8 mouse cellular contexts compared by ENCODE assay signal in the genomic region with DNA sequence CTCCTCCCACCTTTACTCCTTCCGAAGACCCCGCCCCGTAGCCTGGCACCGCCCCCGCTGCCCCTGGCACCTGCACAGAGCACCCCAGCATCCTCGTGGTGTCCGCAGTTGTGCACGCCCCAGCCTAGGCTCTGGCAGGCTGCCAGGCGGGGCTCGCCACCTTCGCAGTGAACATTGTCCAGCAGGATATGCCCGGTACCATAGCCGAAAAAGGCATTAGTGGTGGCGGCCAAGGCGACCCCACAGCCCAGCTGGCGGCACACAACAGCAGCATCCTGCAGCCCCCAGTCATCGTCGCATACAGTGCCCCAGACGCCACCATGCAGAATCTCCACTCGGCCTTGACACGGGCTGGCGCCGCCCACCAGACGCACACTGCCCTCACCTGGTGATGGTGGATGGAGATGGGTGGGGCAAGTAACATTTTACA. TPM values are rescaled to one million over a fixed set of nuclear protein-coding genes. Genes with fewer than 3 reads are reported as not detected.
DNase-seq lines count a peak whose midpoint lies in the region; ATAC-seq and TF ChIP-seq lines count a peak whose summit lies in the region.

No protein-coding gene starts in this region.

- H3K4me1 ChIP-seq in embryonic facial prominence, embryonic 10.5 days: peaks cover 30% of the 10 kb centered on the region
- H3K4me1 ChIP-seq in hindbrain, postnatal 0 days (ENCODE audit: insufficient read depth, low read length): peaks cover 6% of the 10 kb centered on the region; the same call in 1 of the 2 replicates
- H3K4me1 ChIP-seq in liver, embryonic 12.5 days: peaks cover 34% of the 10 kb centered on the region

- DNase-seq in right cerebral cortex, postnatal 14 days: peak; percentile 26
- no peak for DNase-seq in right cerebral cortex, postnatal 36 days (ENCODE audit: low spot score in 2 of 2)
- DNase-seq in embryonic facial prominence, embryonic 10.5 days (ENCODE audit: low spot score): peak; percentile 29
- DNase-seq in hindbrain, postnatal 0 days (ENCODE audit: low spot score): peak; percentile 43
- DNase-seq in ovary, adult 18-20 months (ENCODE audit: low spot score): peak; percentile 58
- no peak for DNase-seq in Muller cell, postnatal 12 days (ENCODE audit: inconsistent ontology term)

- no peak for ATAC-seq in hindbrain, postnatal 0 days
- no peak for ATAC-seq in liver, embryonic 12.5 days
- ATAC-seq in erythroid progenitor cell, adult 5-6 weeks (replicated peaks; ENCODE audit: low FRiP score, poor library complexity, severe bottlenecking): no peak

- H3K27ac ChIP-seq in embryonic facial prominence, embryonic 10.5 days (replicated peaks): no peak overlapping the region
- H3K27ac ChIP-seq in hindbrain, postnatal 0 days: 0 out of 2 replicates have a peak overlapping the region, but pooled peaks have one; percentile 20
- H3K27ac ChIP-seq in liver, embryonic 12.5 days: no peak overlapping the region

- H3K9ac ChIP-seq in hindbrain, postnatal 0 days (replicated peaks; ENCODE audit: low read length): no peak overlapping the region
- no peak overlapping the region for H3K9ac ChIP-seq in liver, embryonic 12.5 days

- no peaks in the 10 kb centered on the region for H3K36me3 ChIP-seq in embryonic facial prominence, embryonic 10.5 days (replicated peaks)
- H3K36me3 ChIP-seq in hindbrain, postnatal 0 days (ENCODE audit: insufficient read depth, low read length): no peaks in the 10 kb centered on the region
- H3K36me3 ChIP-seq in liver, embryonic 12.5 days: no peaks in the 10 kb centered on the region

- H3K9me3 ChIP-seq in embryonic facial prominence, embryonic 10.5 days: no peaks in the 10 kb centered on the region
- no peaks in the 10 kb centered on the region for H3K9me3 ChIP-seq in hindbrain, postnatal 0 days (ENCODE audit: low read length)
- H3K9me3 ChIP-seq in liver, embryonic 12.5 days (replicated peaks): no peaks in the 10 kb centered on the region

- TF ChIP-seq CTCF in hindbrain, postnatal 0 days (IDR thresholded peaks at IDR 0.05; ENCODE audit: low read depth): peak; percentile 43

- 10% methylated on average over 24 of the region's 24 CpGs for whole genome bisulfite sequencing in embryonic facial prominence, embryonic 10.5 days
- 6% methylated on average over 24 of the region's 24 CpGs for WGBS in hindbrain, postnatal 0 days
- 26% methylated on average over 24 of the region's 24 CpGs for WGBS in liver, embryonic 12.5 days (ENCODE audit: insufficient replicate concordance)

- peaks cover 22% of the 10 kb centered on the region for H3K27me3 ChIP-seq in embryonic facial prominence, embryonic 10.5 days (replicated peaks; ENCODE audit: low read depth, poor library complexity, severe bottlenecking)
- no peaks in the 10 kb centered on the region for H3K27me3 ChIP-seq in hindbrain, postnatal 0 days (ENCODE audit: insufficient read depth, low read length)
- peaks cover 14% of the 10 kb centered on the region for H3K27me3 ChIP-seq in liver, embryonic 12.5 days (replicated peaks)

- peak overlapping the region; percentile 32 for H3K4me2 ChIP-seq in hindbrain, postnatal 0 days (ENCODE audit: low read depth, low read length)
- H3K4me2 ChIP-seq in liver, embryonic 12.5 days: peak overlapping the region; percentile 26

- H3K4me3 ChIP-seq in embryonic facial prominence, embryonic 10.5 days: peak overlapping the region; percentile 41
- H3K4me3 ChIP-seq in hindbrain, postnatal 0 days (ENCODE audit: low read length): peak overlapping the region; percentile 9
- H3K4me3 ChIP-seq in liver, embryonic 12.5 days: no peak overlapping the region

RNA-seq across cellular contexts. Expression of a gene that starts 8.8 kb away (rescaled TPM):
- 3.1 and 4.0 TPM in 2 replicates for polyA plus RNA-seq in embryonic facial prominence, embryonic 10.5 days (2016; fragmentation: Nextera tagmentation; extraction: Ambion mirVana)
- total RNA-seq in hindbrain, postnatal 0 days (2014; rRNA removed): 6.5 and 18.9 TPM in 2 replicates
- polyA plus RNA-seq in hindbrain, postnatal 0 days (2015; fragmentation: Nextera tagmentation; extraction: Ambion mirVana): 3.6 and 3.8 TPM in 2 replicates
- polyA plus RNA-seq in liver, embryonic 12.5 days (2016; fragmentation: Nextera tagmentation; extraction: Ambion mirVana): 2.0 TPM in 2 replicates
- total RNA-seq in erythroid progenitor cell, adult 5-6 weeks (2015; ENCODE audit: low replicate concordance): not detected in 2 replicates
- total RNA-seq in erythroid progenitor cell, adult 5-6 weeks (2017; ENCODE audit: low replicate concordance): not detected in 2 replicates

RNA-seq across cellular contexts. Expression of a gene that starts 14.4 kb away (rescaled TPM):
- not detected in 2 replicates for polyA plus RNA-seq in embryonic facial prominence, embryonic 10.5 days (2016; fragmentation: Nextera tagmentation; extraction: Ambion mirVana)
- 0.10 TPM in 1 of 2 replicates, not detected in the other for total RNA-seq in hindbrain, postnatal 0 days (2014; rRNA removed)
- polyA plus RNA-seq in hindbrain, postnatal 0 days (2015; fragmentation: Nextera tagmentation; extraction: Ambion mirVana): 0.18 and 0.39 TPM in 2 replicates
- not detected in 2 replicates for polyA plus RNA-seq in liver, embryonic 12.5 days (2016; fragmentation: Nextera tagmentation; extraction: Ambion mirVana)
- not detected in 2 replicates for total RNA-seq in erythroid progenitor cell, adult 5-6 weeks (2015; ENCODE audit: low replicate concordance)
- not detected in 2 replicates for total RNA-seq in erythroid progenitor cell, adult 5-6 weeks (2017; ENCODE audit: low replicate concordance)

RNA-seq across cellular contexts. Expression of a gene that starts 29.1 kb away (rescaled TPM):
- 38.5 and 39.2 TPM in 2 replicates for polyA plus RNA-seq in embryonic facial prominence, embryonic 10.5 days (2016; fragmentation: Nextera tagmentation; extraction: Ambion mirVana)
- total RNA-seq in hindbrain, postnatal 0 days (2014; rRNA removed): 23.5 and 28.6 TPM in 2 replicates
- 17.4 and 17.9 TPM in 2 replicates for polyA plus RNA-seq in hindbrain, postnatal 0 days (2015; fragmentation: Nextera tagmentation; extraction: Ambion mirVana)
- 11.3 and 12.5 TPM in 2 replicates for polyA plus RNA-seq in liver, embryonic 12.5 days (2016; fragmentation: Nextera tagmentation; extraction: Ambion mirVana)
- 1.8 and 3.8 TPM in 2 replicates for total RNA-seq in erythroid progenitor cell, adult 5-6 weeks (2015; ENCODE audit: low replicate concordance)
- total RNA-seq in erythroid progenitor cell, adult 5-6 weeks (2017; ENCODE audit: low replicate concordance): 0.13 and 2.3 TPM in 2 replicates

RNA-seq across cellular contexts. Expression of a gene that starts 31.1 kb away (rescaled TPM):
- polyA plus RNA-seq in embryonic facial prominence, embryonic 10.5 days (2016; fragmentation: Nextera tagmentation; extraction: Ambion mirVana): 244 and 257 TPM in 2 replicates
- 334 and 336 TPM in 2 replicates for total RNA-seq in hindbrain, postnatal 0 days (2014; rRNA removed)
- 734 and 782 TPM in 2 replicates for polyA plus RNA-seq in hindbrain, postnatal 0 days (2015; fragmentation: Nextera tagmentation; extraction: Ambion mirVana)
- polyA plus RNA-seq in liver, embryonic 12.5 days (2016; fragmentation: Nextera tagmentation; extraction: Ambion mirVana): 121 and 128 TPM in 2 replicates
- total RNA-seq in erythroid progenitor cell, adult 5-6 weeks (2015; ENCODE audit: low replicate concordance): 30.3 and 35.2 TPM in 2 replicates
- total RNA-seq in erythroid progenitor cell, adult 5-6 weeks (2017; ENCODE audit: low replicate concordance): 11.6 and 12.2 TPM in 2 replicates

Comparison
In these comparisons a context has a peak if more than half of its experiments do, and no peak if none do; other contexts are left out.
1. DNase-seq: peak in right cerebral cortex, postnatal 14 days (single experiment), embryonic facial prominence, embryonic 10.5 days (single experiment), hindbrain, postnatal 0 days (single experiment) and ovary, adult 18-20 months (single experiment); none in right cerebral cortex, postnatal 36 days (0 of 2) and Muller cell, postnatal 12 days (single experiment).